Mouse (Mus musculus) forebrain, embryonic 11.5 days (tissue): Measurements from ENCODE around the gene Kif2c. TPM values are rescaled to one million over a fixed set of nuclear protein-coding genes. Genes with fewer than 3 reads are reported as not detected.

Source experiments
- ATAC-seq: fragments of 200-750 bp; cut with Nextera tagmentation; replicated peaks from 2 replicates; pipeline ENCODE4 v1.8.0; 2017; ENCODE audit warnings: moderate TSS enrichment; ENCODE audit not compliant: low FRiP score
- DNase-seq: peaks from one replicate; pipeline ENCODE4 v3.0.0-alpha.2; 2017; ENCODE audit warnings: low spot score
- H3K27ac ChIP-seq: fragments of 300-500 bp; sonication (generic); 2 replicates; pipeline ENCODE4 v1.5.1; 2014; ENCODE audit warnings: low read depth, low read length
- H3K27me3 ChIP-seq: fragments of 300-500 bp; sonication (generic); 2 replicates; pipeline ENCODE4 v1.6.1; 2014; ENCODE audit warnings: mild to moderate bottlenecking, low read length, mixed read lengths; ENCODE audit not compliant: control insufficient read depth, insufficient read depth
- H3K36me3 ChIP-seq: fragments of 300-500 bp; sonication (generic); 2 replicates; pipeline ENCODE4 v1.6.1; 2014; ENCODE audit warnings: mild to moderate bottlenecking, low read length, moderate library complexity, mixed read lengths; ENCODE audit not compliant: control insufficient read depth, insufficient read depth
- H3K4me1 ChIP-seq: fragments of 300-500 bp; sonication (generic); replicated peaks from 2 replicates; pipeline ENCODE4 v1.6.1; 2014; ENCODE audit warnings: low read length, mixed read lengths; ENCODE audit not compliant: control insufficient read depth, insufficient read depth
- H3K4me2 ChIP-seq: fragments of 300-500 bp; sonication (generic); 2 replicates; pipeline ENCODE4 v1.6.1; 2014; ENCODE audit warnings: low read depth, mild to moderate bottlenecking, low read length, moderate library complexity, mixed read lengths; ENCODE audit not compliant: severe bottlenecking
- H3K4me3 ChIP-seq: fragments of 300-500 bp; sonication (generic); 2 replicates; pipeline ENCODE4 v1.5.1; 2014; ENCODE audit warnings: low read depth, low read length
- H3K9ac ChIP-seq: fragments of 300-500 bp; sonication (generic); 2 replicates; pipeline ENCODE4 v1.6.1; 2014; ENCODE audit warnings: low read length
- H3K9me3 ChIP-seq: fragments of 300-500 bp; sonication (generic); 2 replicates; pipeline ENCODE4 v1.6.1; 2016; ENCODE audit warnings: low read length, mixed read lengths; ENCODE audit not compliant: control insufficient read depth
- WGBS: fragments of 180-500 bp; shearing (Covaris S2); extraction: QIAGEN DNeasy Blood & Tissue Kit; methylation state at CpG from one replicate; pipeline ENCODE4 v1.1.7; 2014; 5-methylcytosine and 5-hydroxymethylcytosine counted together
- polyA plus RNA-seq: library from polyadenylated mRNA; unstranded; fragments of >200 nt; fragmentation: Nextera tagmentation; extraction: Ambion mirVana; gene quantifications from 2 replicates; pipeline ENCODE4 v1.2.1, GENCODE M21; 2014

Gene Kif2c
- 111 and 116 TPM in 2 replicates for polyA plus RNA-seq

DNA sequence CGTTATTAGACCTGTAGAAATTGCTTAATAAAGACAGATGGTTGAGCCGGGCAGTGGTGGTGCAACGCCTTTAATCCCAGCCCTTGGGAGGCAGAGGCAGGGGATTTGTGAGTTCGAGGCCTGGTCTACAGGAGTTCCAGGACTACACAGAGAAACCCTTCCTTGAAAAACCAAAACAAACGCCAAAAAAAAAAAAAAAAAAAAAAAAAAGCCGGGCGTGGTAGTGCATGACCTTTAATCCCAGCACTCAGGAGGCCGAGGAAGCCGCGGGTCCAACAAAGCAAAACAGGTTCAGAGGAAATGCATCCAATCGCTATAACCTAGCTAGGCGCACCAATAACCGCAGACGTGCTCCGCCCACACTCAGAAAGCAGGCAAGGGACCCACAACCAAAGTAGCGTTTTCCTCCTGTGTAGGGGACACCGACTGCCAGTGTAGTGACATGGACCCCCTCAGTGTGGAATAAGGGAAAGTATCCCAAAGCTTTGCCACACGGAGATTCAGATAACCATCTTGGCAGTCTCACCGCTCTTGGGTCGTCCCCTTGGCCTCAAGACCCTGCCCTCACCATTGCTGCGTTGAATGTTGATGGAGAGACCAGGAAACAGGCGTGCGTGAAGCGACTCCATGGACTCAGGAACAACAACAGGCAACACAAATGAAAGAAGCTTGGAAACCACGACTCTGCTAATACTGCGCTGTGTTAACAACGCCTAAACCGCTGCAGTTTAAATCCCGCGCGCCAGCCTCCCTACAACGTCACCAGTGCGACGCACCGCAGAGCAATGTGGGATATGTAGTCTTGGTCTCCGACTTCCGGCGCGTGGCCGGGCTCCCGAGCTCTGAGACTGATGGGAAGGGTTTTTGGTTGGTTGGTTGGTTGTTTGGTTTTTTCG is at the start of gene Kif2c:
Kif2c (minus strand) TSS at position 777 of the 896 bp plus-strand sequence.
- Histone ChIP-seq H3K4me1 (peaks cover 7% of the 10 kb centered on the region; the same call in 1 of the 2 replicates), H3K36me3 (peaks cover 5% of the 10 kb centered on the region; the same call in 1 of the 2 replicates), H3K9ac (peak within 1 kb of the TSS; percentile 79), H3K4me2 (peak within 1 kb of the TSS; percentile 63), H3K27me3 (no peaks in the 10 kb centered on the region), H3K4me3 (peak within 1 kb of the TSS; percentile 79), H3K9me3 (no peaks in the 10 kb centered on the region), H3K27ac (peak within 1 kb of the TSS; percentile 68)
- ATAC-seq (peak; percentile 97), DNase-seq (peak; percentile 95)
- WGBS, result 1% methylated on average over 42 of the region's 42 CpGs

DNA sequence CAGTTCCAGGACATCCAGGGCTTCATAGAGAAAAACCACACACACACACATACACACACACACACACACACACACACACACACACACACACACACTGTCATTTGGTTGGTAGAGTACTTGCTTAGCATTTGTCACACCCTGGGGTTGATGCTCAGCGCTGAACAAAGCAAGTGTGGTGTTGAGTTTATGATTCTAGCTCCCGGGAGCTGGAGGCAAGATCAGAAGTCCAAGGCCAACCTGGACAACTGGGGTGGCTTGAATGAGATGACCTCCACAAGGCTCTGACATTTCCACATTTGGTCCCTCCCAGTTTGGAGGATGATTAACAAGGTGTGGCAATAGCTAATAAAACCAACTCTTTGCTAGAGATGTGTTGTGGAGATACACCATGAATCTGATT is 48.8 kb upstream of the Kif2c start:
- DNase-seq (no peak), ATAC-seq (no peak)
- 92% methylated on average over 2 of the region's 2 CpGs for WGBS
- Histone ChIP-seq H3K4me1 (no peaks in the 10 kb centered on the region), H3K4me3 (no peak overlapping the region), H3K27me3 (no peaks in the 10 kb centered on the region), H3K9ac (no peak overlapping the region), H3K27ac (no peak overlapping the region), H3K9me3 (no peaks in the 10 kb centered on the region), H3K36me3 (no peaks in the 10 kb centered on the region), H3K4me2 (no peak overlapping the region)

DNA sequence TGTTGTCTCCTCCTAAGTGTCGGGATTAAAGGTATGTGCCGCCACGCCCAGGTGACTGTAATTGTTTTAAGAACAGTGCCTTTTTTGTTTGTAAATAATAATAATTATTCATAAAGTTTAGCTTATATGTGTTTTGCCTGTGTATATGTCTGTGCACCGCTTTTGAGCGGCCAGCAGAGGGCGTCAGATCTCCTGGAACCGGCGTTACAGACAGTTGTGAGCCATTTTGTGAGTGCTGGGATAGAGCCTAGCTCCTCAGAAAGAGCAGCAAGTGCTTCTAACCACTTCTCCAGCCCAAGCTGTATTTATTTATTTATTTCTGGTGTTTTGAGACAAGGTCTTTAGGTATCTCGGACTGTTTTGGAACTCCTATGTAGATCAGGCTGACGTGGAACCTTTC is 47.9 kb upstream of the Kif2c start:
- no peaks in the 10 kb centered on the region for H3K9me3 ChIP-seq
- no peaks in the 10 kb centered on the region for H3K27me3 ChIP-seq
- no peak overlapping the region for H3K4me2 ChIP-seq
- no peaks in the 10 kb centered on the region for H3K4me1 ChIP-seq
- DNase-seq (no peak), ATAC-seq (no peak)
- no peak overlapping the region for H3K27ac ChIP-seq
- no peak overlapping the region for H3K4me3 ChIP-seq
- H3K36me3 ChIP-seq, result no peaks in the 10 kb centered on the region
- 53% methylated on average over 10 of the region's 10 CpGs for WGBS
- H3K9ac ChIP-seq, result no peak overlapping the region

DNA sequence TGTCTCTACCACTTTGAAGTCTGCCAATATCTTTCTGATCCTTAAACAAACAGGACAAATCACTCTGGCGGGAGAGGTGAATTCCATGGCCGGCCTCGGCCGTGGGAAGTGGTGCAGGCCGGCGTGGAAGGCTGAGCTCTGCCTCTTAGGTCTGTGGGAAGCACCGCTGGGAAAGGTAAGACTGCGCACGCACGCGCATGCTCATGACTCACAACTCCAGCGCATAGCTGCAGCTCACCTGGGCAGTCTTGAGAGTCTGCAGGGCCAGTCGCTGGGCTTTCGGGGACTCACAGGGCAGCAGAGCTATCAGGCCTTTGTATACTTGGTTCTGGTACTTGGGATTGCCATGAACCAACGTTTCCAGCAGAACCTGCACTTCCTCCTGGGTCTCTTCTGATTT is 47.2 kb upstream of the Kif2c start:
- no peak overlapping the region for H3K4me2 ChIP-seq
- no peaks in the 10 kb centered on the region for H3K27me3 ChIP-seq
- H3K27ac ChIP-seq, result no peak overlapping the region
- H3K9ac ChIP-seq, result no peak overlapping the region
- no peak for DNase-seq
- 75% methylated on average over 15 of the region's 15 CpGs for WGBS
- no peak for ATAC-seq
- no peaks in the 10 kb centered on the region for H3K36me3 ChIP-seq
- H3K4me1 ChIP-seq, result no peaks in the 10 kb centered on the region
- H3K4me3 ChIP-seq, result no peak overlapping the region
- no peaks in the 10 kb centered on the region for H3K9me3 ChIP-seq

DNA sequence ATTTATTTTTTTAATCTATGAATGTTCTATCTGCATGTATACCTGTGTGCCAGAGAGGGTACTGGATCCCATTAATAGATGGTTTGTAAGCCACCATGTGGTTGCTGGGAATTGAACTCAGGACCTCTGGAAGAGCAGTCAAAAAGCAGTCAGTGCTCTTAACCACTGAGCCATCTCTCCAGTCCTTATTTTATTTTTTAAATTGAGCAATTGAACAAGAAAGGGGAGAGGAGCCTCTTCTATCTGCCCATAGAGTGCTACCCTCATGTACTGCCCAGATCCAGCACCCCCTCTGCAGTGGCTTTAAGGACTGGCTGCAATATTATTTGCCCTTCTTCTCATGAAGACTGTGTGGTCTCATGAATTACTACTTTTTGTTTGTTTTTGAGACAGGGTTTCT is 42.8 kb upstream of the Kif2c start:
- no peak overlapping the region for H3K27ac ChIP-seq
- no peak overlapping the region for H3K4me3 ChIP-seq
- ATAC-seq (no peak), DNase-seq (no peak)
- H3K36me3 ChIP-seq, result no peaks in the 10 kb centered on the region
- no peaks in the 10 kb centered on the region for H3K4me1 ChIP-seq
- H3K27me3 ChIP-seq, result no peaks in the 10 kb centered on the region
- no peak overlapping the region for H3K9ac ChIP-seq
- H3K4me2 ChIP-seq, result no peak overlapping the region
- H3K9me3 ChIP-seq, result no peaks in the 10 kb centered on the region

DNA sequence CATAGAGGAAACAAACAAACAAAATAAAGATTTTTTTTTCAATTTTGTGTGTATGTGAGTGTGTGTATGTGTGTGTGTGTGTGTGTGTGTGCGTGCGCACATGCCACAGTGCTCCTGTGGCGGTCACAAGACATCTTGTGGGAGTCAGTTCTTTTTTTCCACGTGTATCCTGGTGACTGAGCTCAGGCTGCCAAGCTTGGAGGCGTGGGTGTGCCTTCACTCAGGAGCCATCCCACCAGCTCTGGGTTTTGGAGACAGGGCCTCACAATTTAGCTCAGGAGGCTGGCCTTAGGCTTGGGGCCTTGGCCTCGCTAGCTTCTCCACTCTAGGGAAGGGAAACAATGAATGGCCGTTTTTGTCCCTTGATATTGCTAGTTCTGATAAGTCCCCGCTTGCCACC is 41.7 kb upstream of the Kif2c start:
- Histone ChIP-seq H3K4me2 (no peak overlapping the region), H3K27me3 (no peaks in the 10 kb centered on the region), H3K9me3 (no peaks in the 10 kb centered on the region), H3K36me3 (no peaks in the 10 kb centered on the region), H3K9ac (no peak overlapping the region), H3K27ac (no peak overlapping the region), H3K4me3 (no peak overlapping the region), H3K4me1 (no peaks in the 10 kb centered on the region)
- WGBS, result 83% methylated on average over 8 of the region's 8 CpGs
- ATAC-seq (no peak), DNase-seq (no peak)

DNA sequence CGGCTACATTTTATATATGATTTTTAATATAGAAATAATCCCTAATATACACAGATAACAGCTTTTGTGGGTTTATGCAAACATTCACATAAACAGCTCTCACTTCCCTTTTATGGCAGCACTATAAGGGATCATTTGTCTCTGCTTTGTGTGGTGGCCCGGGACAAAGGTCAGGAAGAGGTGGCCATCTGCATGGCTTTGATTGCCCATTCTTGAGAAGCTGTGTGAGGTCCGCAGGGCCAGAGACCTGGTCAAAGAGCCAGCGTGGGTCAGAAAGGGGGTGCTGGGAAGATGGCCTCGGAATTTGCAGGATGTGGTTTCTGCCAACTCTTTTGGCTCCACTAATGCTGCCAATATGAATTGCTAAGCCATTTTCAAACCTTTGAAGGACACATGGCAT is 40.6 kb upstream of the Kif2c start:
- Histone ChIP-seq H3K9ac (no peak overlapping the region), H3K27ac (no peak overlapping the region), H3K27me3 (no peaks in the 10 kb centered on the region), H3K36me3 (no peaks in the 10 kb centered on the region), H3K4me3 (no peak overlapping the region), H3K4me2 (no peak overlapping the region), H3K4me1 (no peaks in the 10 kb centered on the region), H3K9me3 (no peaks in the 10 kb centered on the region)
- WGBS, result 67% methylated on average over 5 of the region's 5 CpGs
- no peak for ATAC-seq
- no peak for DNase-seq

DNA sequence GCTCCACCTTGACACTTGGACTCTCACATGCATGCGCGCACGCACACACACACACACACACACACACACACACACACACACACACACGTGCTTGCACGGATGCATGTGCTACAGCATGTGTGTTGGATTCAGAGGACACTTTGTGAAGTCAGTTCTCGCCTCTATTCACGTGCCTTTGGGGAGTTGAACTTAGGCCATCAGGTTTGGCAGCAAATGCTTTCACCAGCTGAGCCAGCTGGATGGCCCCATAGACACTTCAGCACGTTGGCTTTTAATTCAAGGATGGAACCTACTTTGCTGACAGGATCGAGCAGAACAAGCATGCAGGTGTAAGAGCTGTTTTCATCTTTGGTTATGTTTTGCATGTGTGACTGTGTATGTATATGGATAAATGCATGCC is 39.4 kb upstream of the Kif2c start:
- Histone ChIP-seq H3K27ac (no peak overlapping the region), H3K9ac (no peak overlapping the region), H3K4me3 (no peak overlapping the region), H3K4me2 (no peak overlapping the region), H3K4me1 (no peaks in the 10 kb centered on the region), H3K36me3 (no peaks in the 10 kb centered on the region), H3K9me3 (no peaks in the 10 kb centered on the region), H3K27me3 (no peaks in the 10 kb centered on the region)
- DNase-seq (no peak), ATAC-seq (no peak)
- WGBS, result 84% methylated on average over 9 of the region's 9 CpGs
